Mouse (Mus musculus): ENCODE results near the gene Il2rb.

DNA sequence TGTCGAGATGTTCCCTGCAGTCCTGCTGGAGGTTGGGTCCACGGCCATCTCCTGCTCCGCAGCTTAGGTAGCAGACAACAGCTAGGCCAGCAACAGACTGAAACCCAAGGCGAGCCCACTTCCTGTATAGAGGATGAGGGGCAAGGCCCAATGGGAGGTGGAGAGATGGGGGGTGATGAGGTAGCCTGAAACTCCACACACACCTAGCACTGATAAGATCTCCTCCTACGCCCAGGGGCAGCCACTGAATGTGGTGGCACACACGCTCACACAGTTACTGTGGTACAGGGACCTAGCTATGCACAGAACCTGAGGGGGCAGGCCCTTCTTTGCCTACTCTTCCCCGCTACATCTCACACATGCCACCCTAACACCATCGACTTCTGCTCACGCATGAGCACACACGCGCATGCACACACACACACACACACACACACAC is at the start of gene Il2rb:
- no peak for TF ChIP-seq GATA1 (IDR thresholded peaks at IDR 0.05; ENCODE audit: borderline replicate concordance, low read length)
- no peak for TF ChIP-seq FLI1 (IDR thresholded peaks at IDR 0.05; ENCODE audit: low read length)

Data from megakaryocyte, embryonic 14.5 days (primary cell).